ENCODE assay signal across 40 mouse cellular contexts in genomic region chr2:91148101-91148500, GRCm38 (mm10). TPM values are rescaled to one million over a fixed set of nuclear protein-coding genes. Genes with fewer than 3 reads are reported as not detected.
"Had no signal": no experiment of that assay in that cellular context is flagged by ENCODE, and none has a peak within 500 bp of the region (broad histone marks: within the 10 kb centered on the region; RNA-seq: fewer than 3 reads in every experiment).

No protein-coding gene starts in this region.

- H3K9ac ChIP-seq: heart, embryonic 12.5 days; heart, embryonic 13.5 days; heart, embryonic 15.5 days; hindbrain, embryonic 12.5 days; hindbrain, embryonic 13.5 days; hindbrain, embryonic 14.5 days; hindbrain, embryonic 15.5 days; intestine, embryonic 15.5 days; kidney, embryonic 15.5 days had no signal

- H3K4me3 ChIP-seq: heart, embryonic 10.5 days; heart, embryonic 12.5 days; heart, embryonic 13.5 days; heart, embryonic 15.5 days; hindbrain, embryonic 10.5 days; hindbrain, embryonic 12.5 days; hindbrain, embryonic 13.5 days; hindbrain, embryonic 15.5 days; intestine, embryonic 15.5 days; kidney, embryonic 15.5 days; layer of hippocampus, adult 2 months; left cerebral cortex, adult 2 months had no signal

- H3K9me3 ChIP-seq: heart, embryonic 10.5 days; heart, embryonic 12.5 days; heart, embryonic 13.5 days; heart, embryonic 15.5 days; hindbrain, embryonic 10.5 days; hindbrain, embryonic 12.5 days; hindbrain, embryonic 13.5 days; hindbrain, embryonic 15.5 days; intestine, embryonic 15.5 days; kidney, embryonic 15.5 days had no signal

- ATAC-seq: hindbrain, embryonic 16.5 days; hindbrain, postnatal 0 days; inflammation-experienced regulatory T-cells, adult 6 months; intestine, embryonic 15.5 days; intestine, embryonic 16.5 days; intestine, postnatal 0 days had no signal

- H3K27ac ChIP-seq: heart, embryonic 10.5 days; heart, embryonic 13.5 days; heart, embryonic 15.5 days; hindbrain, embryonic 10.5 days; hindbrain, embryonic 12.5 days; hindbrain, embryonic 13.5 days; hindbrain, embryonic 14.5 days; hindbrain, embryonic 15.5 days; hindbrain, postnatal 0 days; intestine, embryonic 15.5 days; kidney, embryonic 15.5 days; kidney, postnatal 0 days; layer of hippocampus, adult 2 months; left cerebral cortex, adult 2 months had no signal

- H3K4me2 ChIP-seq: heart, embryonic 11.5 days; heart, embryonic 12.5 days; heart, embryonic 13.5 days; heart, embryonic 15.5 days; hindbrain, embryonic 12.5 days; hindbrain, embryonic 13.5 days; hindbrain, embryonic 14.5 days; hindbrain, embryonic 15.5 days; intestine, embryonic 15.5 days; kidney, embryonic 15.5 days had no signal

- H3K27me3 ChIP-seq: heart, embryonic 12.5 days; heart, embryonic 13.5 days; heart, embryonic 15.5 days; hindbrain, embryonic 12.5 days; hindbrain, embryonic 13.5 days; hindbrain, embryonic 15.5 days; intestine, embryonic 15.5 days; kidney, embryonic 15.5 days had no signal

- DNase-seq: heart, postnatal 10 days; heart, postnatal 14 days; heart, postnatal 36 days; heart, postnatal 4 days; kidney, adult 11 months; kidney, adult 18-20 months; kidney, adult 2 months; kidney, adult 8-10 months; kidney, adult 9 months; kidney, postnatal 10 days; kidney, postnatal 14 days; kidney, postnatal 25 days; kidney, postnatal 36 days; kidney, postnatal 4 days; layer of hippocampus, adult 9-11 months; layer of hippocampus, postnatal 36 days had no signal

- H3K4me1 ChIP-seq: heart, embryonic 10.5 days; heart, embryonic 12.5 days; heart, embryonic 13.5 days; heart, embryonic 15.5 days; hindbrain, embryonic 10.5 days; hindbrain, embryonic 12.5 days; hindbrain, embryonic 13.5 days; hindbrain, embryonic 15.5 days; intestine, embryonic 15.5 days; kidney, embryonic 15.5 days had no signal

RNA-seq across cellular contexts. Expression of gene Mybpc3, which starts 30.2 kb away (rescaled TPM):
- polyA plus RNA-seq: hindbrain, embryonic 10.5 days; hindbrain, embryonic 11.5 days; hindbrain, embryonic 14.5 days; hindbrain, embryonic 15.5 days; inflammation-experienced regulatory T-cells, adult 6 months; intestine, embryonic 14.5 days; intestine, embryonic 16.5 days; intestine, postnatal 0 days; kidney, embryonic 14.5 days had no signal

RNA-seq across cellular contexts. Expression of gene Nr1h3, which starts 54.5 kb away (rescaled TPM):
- total RNA-seq: hematopoietic stem cell, adult 5-6 weeks had no signal
